Mouse (Mus musculus): ENCODE measurements at regions not wholly inside any gene's neighbourhood (a gene's known extent, or its start where the extent isn't known, plus 50 kb on each side); places are given as distances from the start of the nearest gene placed in this dataset.
A peak's percentile ranks its signal among the peaks of the same experiment; 100 is the strongest.

GRCm38 (mm10) chr19:15214651-15215050 is 616.8 kb upstream of the Tle4 start:
- no peak for DNase-seq

GRCm38 (mm10) chr19:15212881-15213280 is 615.0 kb upstream of the Tle4 start:
- DNase-seq, result no peak

GRCm38 (mm10) chr19:15203039-15203438 is 605.2 kb upstream of the Tle4 start:
- no peak for DNase-seq

- peak in 1 of 2 experiments; percentile 8 for DNase-seq
These were observed 603.4 kb upstream of the Tle4 start for GRCm38 (mm10) chr19:15201262-15201661.

GRCm38 (mm10) chr19:15200792-15201191 is 602.9 kb upstream of the Tle4 start:
- DNase-seq, result no peak

GRCm38 (mm10) chr19:15200361-15200760 is 602.5 kb upstream of the Tle4 start:
- no peak for DNase-seq

GRCm38 (mm10) chr19:15199692-15200091 is 601.8 kb upstream of the Tle4 start:
- peak in 1 of 2 experiments; percentile 21 for DNase-seq

- no peak for DNase-seq
These were observed 577.4 kb upstream of the Tle4 start for GRCm38 (mm10) chr19:15175221-15175620.

- peak in 1 of 2 experiments; percentile 3 for DNase-seq
These were observed 575.5 kb upstream of the Tle4 start for GRCm38 (mm10) chr19:15173301-15173700.

GRCm38 (mm10) chr19:15167184-15167583 is 569.3 kb upstream of the Tle4 start:
- no peak for DNase-seq

- DNase-seq, result no peak
These were observed 562.8 kb upstream of the Tle4 start for GRCm38 (mm10) chr19:15160641-15161040.

GRCm38 (mm10) chr19:15158653-15159052 is 560.8 kb upstream of the Tle4 start:
- DNase-seq, result no peak

GRCm38 (mm10) chr19:15158177-15158576 is 560.3 kb upstream of the Tle4 start:
- no peak for DNase-seq

- no peak for DNase-seq
These were observed 556.8 kb upstream of the Tle4 start for GRCm38 (mm10) chr19:15154693-15155092.

GRCm38 (mm10) chr19:15146325-15146724 is 548.5 kb upstream of the Tle4 start:
- no peak for DNase-seq

GRCm38 (mm10) chr19:15127122-15127521 is 529.3 kb upstream of the Tle4 start:
- no peak for DNase-seq

GRCm38 (mm10) chr19:15108441-15109026 is 510.7 kb upstream of the Tle4 start:
- no peak for DNase-seq

- DNase-seq, result no peak
These were observed 497.2 kb upstream of the Tle4 start for GRCm38 (mm10) chr19:15095054-15095453.

GRCm38 (mm10) chr19:15093534-15093933 is 495.7 kb upstream of the Tle4 start:
- no peak for DNase-seq

- no peak for DNase-seq
These were observed 482.8 kb upstream of the Tle4 start for GRCm38 (mm10) chr19:15080638-15081037.

GRCm38 (mm10) chr19:15057801-15058200 is 459.9 kb upstream of the Tle4 start:
- DNase-seq, result no peak

GRCm38 (mm10) chr19:15053582-15054141 is 455.8 kb upstream of the Tle4 start:
- no peak for DNase-seq

GRCm38 (mm10) chr19:15052642-15053239 is 454.9 kb upstream of the Tle4 start:
- no peak for DNase-seq

GRCm38 (mm10) chr19:15047896-15048295 is 450.0 kb upstream of the Tle4 start:
- no peak for DNase-seq
